Mouse (Mus musculus): ENCODE results near the gene Btbd2. TPM values are rescaled to one million over a fixed set of nuclear protein-coding genes. Genes with fewer than 3 reads are reported as not detected.

Btbd2 gene
- total and polyA plus RNA-seq, 3 experiments = 43.1 to 81.8 TPM; not detected in 1

DNA sequence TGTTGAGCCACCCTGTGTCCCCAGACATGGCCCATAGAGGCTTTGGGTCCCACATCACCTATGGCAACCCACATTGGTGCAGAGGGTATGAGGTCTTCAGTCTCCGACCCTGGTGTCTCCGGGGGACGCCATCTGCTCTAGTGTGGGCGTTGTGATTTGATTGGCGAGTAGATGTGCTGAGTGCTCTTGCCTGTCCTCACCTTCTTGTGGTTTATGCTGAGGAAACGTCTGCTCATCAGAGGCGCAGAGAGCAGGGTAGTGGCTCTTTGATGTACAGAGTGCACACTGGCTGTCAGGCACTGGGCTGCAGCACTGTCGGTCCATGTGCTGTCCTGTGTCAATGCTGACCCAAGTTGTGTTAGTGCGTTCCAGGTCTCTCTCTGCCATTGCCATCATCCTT, 27.9 kb downstream of the Btbd2 start:
- no peak for DNase-seq (ENCODE audit: low read depth, low spot score)
- no peak overlapping the region for H3K27ac ChIP-seq (ENCODE audit: control insufficient read depth, low read depth, low read length)
- H3K79me2 ChIP-seq (ENCODE audit: control insufficient read depth, insufficient read depth, low read length, poor library complexity) = peaks cover 43% of the 10 kb centered on the region
- peaks cover 0 to 5% of the 10 kb centered on the region in 2 experiments; a peak in 1 of 4 replicates for H3K4me1 ChIP-seq (ENCODE audit: control insufficient read depth in 1 of 2, insufficient read depth in 2 of 2, low read length in 2 of 2)
- TF ChIP-seq NRF1 (IDR thresholded peaks at IDR 0.05; ENCODE audit: insufficient read depth, low read depth, low read length, poor library complexity, severe bottlenecking) (no peak), MAZ (IDR thresholded peaks at IDR 0.05; ENCODE audit: low read depth, low read length) (no peak), USF2 (IDR thresholded peaks at IDR 0.05; ENCODE audit: borderline replicate concordance in 1 of 2, insufficient read depth in 1 of 2, low read depth in 1 of 2, low read length in 2 of 2) (no peak), ZKSCAN1 (IDR thresholded peaks at IDR 0.05; ENCODE audit: low read depth, low read length) (no peak), ETS1 (IDR thresholded peaks at IDR 0.05; ENCODE audit: low read depth, low read length) (no peak), TBP (IDR thresholded peaks at IDR 0.05; ENCODE audit: low read depth, low read length) (no peak), MEF2A (IDR thresholded peaks at IDR 0.05; ENCODE audit: extremely low read depth, insufficient replicate concordance, low read depth, low read length, poor library complexity, severe bottlenecking) (no peak), TCF12 (IDR thresholded peaks at IDR 0.05; ENCODE audit: low read depth, low read length) (no peak), BHLHE40 (IDR thresholded peaks at IDR 0.05; ENCODE audit: borderline replicate concordance, low read depth, low read length) (no peak), KAT2A (conservative IDR thresholded peaks at IDR 0.05; ENCODE audit: low read depth, low read length) (no peak), NELFE (IDR thresholded peaks at IDR 0.05; ENCODE audit: low read depth, low read length) (no peak), RCOR1 (IDR thresholded peaks at IDR 0.05; ENCODE audit: low read depth, low read length) (no peak), POLR2AphosphoS2 (IDR thresholded peaks at IDR 0.05; ENCODE audit: low read length) (no peak), GABPA (IDR thresholded peaks at IDR 0.05; ENCODE audit: low read depth, low read length) (no peak)
- no peaks in the 10 kb centered on the region for H3K27me3 ChIP-seq (ENCODE audit: control insufficient read depth in 1 of 2, insufficient read depth in 2 of 2, low read length in 2 of 2)
- no peaks in the 10 kb centered on the region for H3K9me3 ChIP-seq (replicated peaks; ENCODE audit: insufficient read depth, low read length)
- H3K36me3 ChIP-seq (ENCODE audit: control insufficient read depth in 1 of 2, insufficient read depth in 2 of 2, low read length in 2 of 2) = no peaks in the 10 kb centered on the region; a peak in 1 of 4 replicates
- H3K9ac ChIP-seq (ENCODE audit: control insufficient read depth, low read depth, low read length, poor library complexity, severe bottlenecking) = no peak overlapping the region
- no peak overlapping the region for H3K4me3 ChIP-seq (ENCODE audit: control insufficient read depth in 1 of 2, insufficient read depth in 1 of 2, low read depth in 2 of 2, low read length in 2 of 2)

GRCm38 (mm10) chr10:80627685-80628084, 29.2 kb downstream of the Btbd2 start:
- Histone ChIP-seq H3K36me3 (ENCODE audit: control insufficient read depth in 1 of 2, insufficient read depth in 2 of 2, low read length in 2 of 2) (peaks cover 0 to 2% of the 10 kb centered on the region in 2 experiments; a peak in 1 of 4 replicates), H3K4me1 (ENCODE audit: control insufficient read depth in 1 of 2, insufficient read depth in 2 of 2, low read length in 2 of 2) (peaks cover 0 to 13% of the 10 kb centered on the region in 2 experiments; a peak in 2 of 4 replicates), H3K9ac (ENCODE audit: control insufficient read depth, low read depth, low read length, poor library complexity, severe bottlenecking) (no peak overlapping the region), H3K27me3 (ENCODE audit: control insufficient read depth in 1 of 2, insufficient read depth in 2 of 2, low read length in 2 of 2) (no peaks in the 10 kb centered on the region), H3K79me2 (ENCODE audit: control insufficient read depth, insufficient read depth, low read length, poor library complexity) (peaks cover 56% of the 10 kb centered on the region), H3K4me3 (ENCODE audit: control insufficient read depth in 1 of 2, insufficient read depth in 1 of 2, low read depth in 2 of 2, low read length in 2 of 2) (no peak overlapping the region), H3K9me3 (replicated peaks; ENCODE audit: insufficient read depth, low read length) (no peaks in the 10 kb centered on the region), H3K27ac (ENCODE audit: control insufficient read depth, low read depth, low read length) (no peak overlapping the region)
- DNase-seq (ENCODE audit: low read depth, low spot score) = no peak
- TF ChIP-seq GABPA (IDR thresholded peaks at IDR 0.05; ENCODE audit: low read depth, low read length) (no peak), MXI1 (IDR thresholded peaks at IDR 0.05; ENCODE audit: low read depth, low read length) (no peak), NRF1 (IDR thresholded peaks at IDR 0.05; ENCODE audit: insufficient read depth, low read depth, low read length, poor library complexity, severe bottlenecking) (no peak)
